Mouse (Mus musculus): ENCODE results near the gene Tfip11. TPM values are rescaled to one million over a fixed set of nuclear protein-coding genes. Genes with fewer than 3 reads are reported as not detected.

The Tfip11 gene
- polyA plus RNA-seq, 1 experiment from 2014 or later, result 32.9 TPM

Other genes starting within 250 kb of the Tfip11 start
- 0.53 and 1.3 TPM in 2 replicates for gene Cryba4, start 73.8 kb upstream of the Tfip11 start, polyA plus RNA-seq (2014; fragmentation: Nextera tagmentation; extraction: Ambion mirVana)
- gene Crybb1, start 70.5 kb upstream of the Tfip11 start, polyA plus RNA-seq (2014; fragmentation: Nextera tagmentation; extraction: Ambion mirVana), result 0.53 and 0.90 TPM in 2 replicates
- gene Tpst2, start 49.7 kb upstream of the Tfip11 start, polyA plus RNA-seq (2014; fragmentation: Nextera tagmentation; extraction: Ambion mirVana), result 28.6 and 30.0 TPM in 2 replicates
- 58.8 and 64.4 TPM in 2 replicates for gene Srrd, start 16.7 kb downstream of the Tfip11 start, polyA plus RNA-seq (2014; fragmentation: Nextera tagmentation; extraction: Ambion mirVana)
- 30.9 and 31.0 TPM in 2 replicates for gene Hps4, start 16.7 kb downstream of the Tfip11 start, polyA plus RNA-seq (2014; fragmentation: Nextera tagmentation; extraction: Ambion mirVana)
- gene Gm6583, start 29.7 kb downstream of the Tfip11 start, polyA plus RNA-seq (2014; fragmentation: Nextera tagmentation; extraction: Ambion mirVana), result 0.20 TPM in 2 replicates
- 39.2 and 46.3 TPM in 2 replicates for gene Asphd2, start 68.5 kb downstream of the Tfip11 start, polyA plus RNA-seq (2014; fragmentation: Nextera tagmentation; extraction: Ambion mirVana)
- 0.16 TPM in 1 of 2 replicates, not detected in the other for gene Gm6588, start 123.1 kb downstream of the Tfip11 start, polyA plus RNA-seq (2014; fragmentation: Nextera tagmentation; extraction: Ambion mirVana)